Mouse (Mus musculus) layer of hippocampus, postnatal 25 days (tissue): ENCODE measurements around the gene Fbxl2. TPM values are rescaled to one million over a fixed set of nuclear protein-coding genes. Genes with fewer than 3 reads are reported as not detected.

Experiments
- DNase-seq, 2 experiments: peaks; one replicate each; pipeline ENCODE4 v3.0.0; 2022; ENCODE audit warnings: mixed read lengths in 2 of 2, low spot score in 1 of 2; ENCODE audit errors: extremely low spot score in 1 of 2
- total RNA-seq, 2 experiments: library from RNA; stranded (reverse); gene quantifications; 2 replicates each; pipeline ENCODE4 v1.2.3; 2021

The Fbxl2 gene
- total RNA-seq, 2 experiments from 2014 or later = 32.8 to 34.4 TPM

GRCm38 (mm10) chr9:113976264-113976663, 69.7 kb downstream of the Fbxl2 start:
- DNase-seq = no peak

- DNase-seq = no peak
These were observed 70.5 kb downstream of the Fbxl2 start for GRCm38 (mm10) chr9:113975442-113975841.

- no peak for DNase-seq
These were observed 71.0 kb downstream of the Fbxl2 start for GRCm38 (mm10) chr9:113974945-113975344.

GRCm38 (mm10) chr9:113973857-113974256, 72.1 kb downstream of the Fbxl2 start:
- DNase-seq = no peak

GRCm38 (mm10) chr9:113971615-113972014, 74.4 kb downstream of the Fbxl2 start:
- no peak for DNase-seq

- DNase-seq = no peak
These were observed 76.0 kb downstream of the Fbxl2 start for GRCm38 (mm10) chr9:113970041-113970440.

- DNase-seq = no peak
These were observed 76.6 kb downstream of the Fbxl2 start for GRCm38 (mm10) chr9:113969399-113969798.

GRCm38 (mm10) chr9:113968967-113969366, 77.0 kb downstream of the Fbxl2 start:
- DNase-seq = no peak

- no peak for DNase-seq
These were observed 79.2 kb downstream of the Fbxl2 start for GRCm38 (mm10) chr9:113966838-113967237.

GRCm38 (mm10) chr9:113964415-113964814, 81.6 kb downstream of the Fbxl2 start:
- DNase-seq = no peak

- no peak for DNase-seq
These were observed 82.3 kb downstream of the Fbxl2 start for GRCm38 (mm10) chr9:113963718-113964117.

- DNase-seq = no peak
These were observed 88.2 kb downstream of the Fbxl2 start for GRCm38 (mm10) chr9:113957777-113958176.

- DNase-seq = no peak
These were observed 98.8 kb downstream of the Fbxl2 start for GRCm38 (mm10) chr9:113947216-113947615.

- DNase-seq = no peak
These were observed 102.6 kb downstream of the Fbxl2 start for GRCm38 (mm10) chr9:113943372-113943771.

GRCm38 (mm10) chr9:113941103-113941805, 104.7 kb downstream of the Fbxl2 start:
- DNase-seq = no peak

GRCm38 (mm10) chr9:113939063-113939850, 106.7 kb downstream of the Fbxl2 start:
- DNase-seq = no peak

- DNase-seq = no peak
These were observed 110.4 kb downstream of the Fbxl2 start for GRCm38 (mm10) chr9:113935638-113936037.

- DNase-seq = no peak
These were observed 113.5 kb downstream of the Fbxl2 start for GRCm38 (mm10) chr9:113932501-113932900.

GRCm38 (mm10) chr9:113932100-113932470, 113.9 kb downstream of the Fbxl2 start:
- no peak for DNase-seq

GRCm38 (mm10) chr9:113931375-113932099, 114.5 kb downstream of the Fbxl2 start:
- DNase-seq = no peak
